Mouse (Mus musculus) neural tube, embryonic 12.5 days (tissue): ENCODE measurements around the gene Mark3. TPM values are rescaled to one million over a fixed set of nuclear protein-coding genes. Genes with fewer than 3 reads are reported as not detected.

Source experiments
- ATAC-seq: fragments of 200-750 bp; cut with Nextera tagmentation; 2 replicates; pipeline ENCODE4 v1.8.0; 2017; ENCODE audit warnings: low read depth, mild to moderate bottlenecking, moderate TSS enrichment, moderate library complexity; ENCODE audit not compliant: low FRiP score
- H3K27ac ChIP-seq: fragments of 300-500 bp; sonication (generic); 2 replicates; pipeline ENCODE4 v1.5.1; 2016
- H3K27me3 ChIP-seq: fragments of 300-500 bp; sonication (generic); replicated peaks from 2 replicates; pipeline ENCODE4 v1.6.1; 2016; ENCODE audit warnings: mild to moderate bottlenecking
- H3K36me3 ChIP-seq: fragments of 300-500 bp; sonication (generic); 2 replicates; pipeline ENCODE4 v1.6.1; 2016; ENCODE audit warnings: mild to moderate bottlenecking
- H3K4me1 ChIP-seq: fragments of 300-500 bp; sonication (generic); 2 replicates; pipeline ENCODE4 v1.6.1; 2016
- H3K4me2 ChIP-seq: fragments of 300-500 bp; sonication (generic); replicated peaks from 2 replicates; pipeline ENCODE4 v1.6.1; 2016; ENCODE audit warnings: mild to moderate bottlenecking
- H3K4me3 ChIP-seq: fragments of 300-500 bp; sonication (generic); 2 replicates; pipeline ENCODE4 v1.5.1; 2016
- H3K9ac ChIP-seq: fragments of 300-500 bp; sonication (generic); 2 replicates; pipeline ENCODE4 v1.6.1; 2016; ENCODE audit warnings: mild to moderate bottlenecking
- H3K9me3 ChIP-seq: fragments of 300-500 bp; sonication (generic); 2 replicates; pipeline ENCODE4 v1.6.1; 2016; ENCODE audit warnings: mild to moderate bottlenecking
- WGBS: fragments of 180-500 bp; shearing (Covaris S2); methylation state at CpG from one replicate; pipeline ENCODE4 v1.1.7; 2016; 5-methylcytosine and 5-hydroxymethylcytosine counted together
- polyA plus RNA-seq: library from polyadenylated mRNA; unstranded; fragments of >200 nt; fragmentation: Nextera tagmentation; extraction: Ambion mirVana; gene quantifications from 2 replicates; pipeline ENCODE4 v1.2.1, GENCODE M21; 2016

Mark3 gene
- polyA plus RNA-seq, 1 experiment from 2014 or later, result 88.3 TPM

- H3K4me2 ChIP-seq, result no peak overlapping the region
- H3K9ac ChIP-seq, result no peak overlapping the region
- no peak overlapping the region for H3K4me3 ChIP-seq
- H3K27me3 ChIP-seq, result no peaks in the 10 kb centered on the region
- no peaks in the 10 kb centered on the region for H3K36me3 ChIP-seq
- 35% methylated on average over 5 of the region's 5 CpGs for WGBS
- no peaks in the 10 kb centered on the region for H3K9me3 ChIP-seq
- H3K27ac ChIP-seq, result no peak overlapping the region
- H3K4me1 ChIP-seq, result peaks cover 8% of the 10 kb centered on the region
- no peak for ATAC-seq
Observed at GRCm38 (mm10) chr12:111563076-111563629, 11.2 kb upstream of the Mark3 start.

GRCm38 (mm10) chr12:111565363-111565762 is 9.0 kb upstream of the Mark3 start:
- Histone ChIP-seq H3K4me1 (peaks cover 3% of the 10 kb centered on the region), H3K27me3 (no peaks in the 10 kb centered on the region), H3K36me3 (no peaks in the 10 kb centered on the region), H3K9me3 (no peaks in the 10 kb centered on the region), H3K4me2 (no peak overlapping the region), H3K9ac (no peak overlapping the region), H3K27ac (no peak overlapping the region), H3K4me3 (no peak overlapping the region)
- WGBS, result 73% methylated on average over 5 of the region's 5 CpGs
- ATAC-seq, result no peak

GRCm38 (mm10) chr12:111568836-111569235 is 5.5 kb upstream of the Mark3 start:
- no peak overlapping the region for H3K27ac ChIP-seq
- H3K9ac ChIP-seq, result no peak overlapping the region
- H3K9me3 ChIP-seq, result no peaks in the 10 kb centered on the region
- ATAC-seq, result no peak
- no peak overlapping the region for H3K4me3 ChIP-seq
- H3K27me3 ChIP-seq, result no peaks in the 10 kb centered on the region
- H3K4me1 ChIP-seq, result peaks cover 13% of the 10 kb centered on the region
- no peak overlapping the region for H3K4me2 ChIP-seq
- no peaks in the 10 kb centered on the region for H3K36me3 ChIP-seq
- WGBS, result 73% methylated on average over 11 of the region's 11 CpGs

DNA sequence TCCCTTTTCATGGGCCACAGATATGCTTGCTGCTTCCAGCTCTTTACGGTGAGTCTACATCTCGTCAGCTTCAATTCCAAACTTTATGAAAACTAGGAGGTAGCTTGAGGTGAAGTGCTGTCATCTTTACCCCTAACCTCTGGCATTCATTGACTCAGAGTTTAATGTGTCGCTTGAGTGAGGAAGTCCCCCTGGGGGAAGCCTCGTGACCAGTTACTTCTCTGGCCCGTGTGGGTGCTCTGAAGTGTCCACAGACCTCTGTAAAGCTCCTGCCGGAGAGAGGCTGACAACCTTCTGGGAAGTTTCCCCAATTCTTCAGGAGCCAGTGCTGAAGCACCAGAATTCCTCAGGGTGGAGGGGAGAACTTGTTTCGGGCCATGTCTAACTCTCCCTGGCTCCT is 1.9 kb upstream of the Mark3 start:
- H3K36me3 ChIP-seq, result no peaks in the 10 kb centered on the region
- peaks cover 23% of the 10 kb centered on the region for H3K4me1 ChIP-seq
- no peaks in the 10 kb centered on the region for H3K27me3 ChIP-seq
- H3K4me2 ChIP-seq, result peak overlapping the region; percentile 97; the same call in 1 of the 2 replicates
- H3K9ac ChIP-seq, result no peak overlapping the region
- ATAC-seq, result no peak
- WGBS, result 77% methylated on average over 7 of the region's 7 CpGs
- no peaks in the 10 kb centered on the region for H3K9me3 ChIP-seq
- no peak overlapping the region for H3K4me3 ChIP-seq
- no peak overlapping the region for H3K27ac ChIP-seq

- no peak for ATAC-seq
- no peaks in the 10 kb centered on the region for H3K9me3 ChIP-seq
- no peaks in the 10 kb centered on the region for H3K27me3 ChIP-seq
- 30% methylated on average over 6 of the region's 6 CpGs for WGBS
- H3K36me3 ChIP-seq, result no peaks in the 10 kb centered on the region
- peak overlapping the region; percentile 97 for H3K4me2 ChIP-seq
- peak overlapping the region; percentile 100 for H3K4me3 ChIP-seq
- H3K4me1 ChIP-seq, result peaks cover 23% of the 10 kb centered on the region
- H3K9ac ChIP-seq, result peak overlapping the region; percentile 100
- no peak overlapping the region for H3K27ac ChIP-seq
Observed at GRCm38 (mm10) chr12:111573315-111573714, 1.0 kb upstream of the Mark3 start.

DNA sequence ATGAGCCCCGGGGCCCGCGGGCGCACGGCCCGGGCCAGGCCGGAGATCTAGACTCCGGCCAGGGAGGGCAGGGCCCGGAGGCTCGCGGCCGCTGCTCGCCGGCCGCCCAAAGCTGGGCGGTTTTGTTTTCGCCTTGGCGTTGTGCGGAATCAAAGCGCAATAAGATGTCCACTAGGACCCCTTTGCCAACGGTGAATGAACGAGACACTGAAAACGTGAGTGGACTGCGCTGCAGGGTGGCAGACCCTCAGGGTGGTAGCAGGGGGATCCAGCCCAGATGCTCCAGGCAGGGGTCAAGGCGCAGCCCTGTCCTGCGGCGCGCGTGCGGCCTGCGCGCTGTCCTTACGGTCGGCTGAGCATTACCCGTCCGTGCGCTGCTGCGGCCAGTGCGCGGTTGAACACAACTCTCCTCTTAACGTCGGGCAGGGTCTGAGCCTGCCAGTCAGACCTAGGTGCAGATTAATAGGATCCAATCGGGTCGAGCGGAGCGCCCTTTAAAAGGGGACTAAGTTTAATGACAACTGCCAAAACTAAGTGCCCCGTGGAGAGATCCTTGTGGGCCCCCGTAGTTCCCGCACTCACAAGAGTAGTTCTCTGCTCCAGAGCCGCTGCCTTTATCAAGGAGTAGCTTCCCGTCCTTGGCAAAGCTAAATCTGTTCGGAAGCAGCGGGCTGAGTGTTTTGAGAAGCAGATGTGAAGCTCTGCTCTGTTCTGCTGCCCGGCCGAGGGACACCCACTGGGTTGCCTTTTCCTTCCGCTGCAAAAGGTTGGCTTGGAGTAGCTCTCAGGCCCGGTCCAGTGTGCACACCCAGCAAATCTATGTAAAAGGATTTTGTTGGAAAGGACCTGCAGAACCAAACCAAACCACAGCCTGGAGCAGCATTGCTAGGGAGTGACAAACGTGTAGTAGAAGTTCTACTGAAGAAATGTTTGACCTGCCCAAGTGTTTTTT is 840 bp downstream of the Mark3 start:
- under 1% methylated on average over 58 of the region's 58 CpGs for WGBS
- Histone ChIP-seq H3K36me3 (no peaks in the 10 kb centered on the region), H3K4me1 (peaks cover 23% of the 10 kb centered on the region), H3K27ac (peak overlapping the region; percentile 90), H3K9me3 (no peaks in the 10 kb centered on the region), H3K27me3 (no peaks in the 10 kb centered on the region), H3K4me3 (peak overlapping the region; percentile 100), H3K9ac (peak overlapping the region; percentile 100), H3K4me2 (peak overlapping the region; percentile 97)
- ATAC-seq, result peak; percentile 64

- Histone ChIP-seq H3K4me1 (no peaks in the 10 kb centered on the region), H3K4me3 (no peak overlapping the region), H3K27ac (no peak overlapping the region), H3K4me2 (no peak overlapping the region), H3K9me3 (no peaks in the 10 kb centered on the region), H3K9ac (no peak overlapping the region), H3K36me3 (no peaks in the 10 kb centered on the region), H3K27me3 (no peaks in the 10 kb centered on the region)
- ATAC-seq, result no peak
- 91% methylated on average over 1 of the region's 1 CpGs for WGBS
Observed at GRCm38 (mm10) chr12:111583058-111583457, 8.7 kb downstream of the Mark3 start.

- H3K9me3 ChIP-seq, result no peaks in the 10 kb centered on the region
- 84% methylated on average over 1 of the region's 1 CpGs for WGBS
- no peak overlapping the region for H3K9ac ChIP-seq
- no peak overlapping the region for H3K4me3 ChIP-seq
- no peaks in the 10 kb centered on the region for H3K27me3 ChIP-seq
- no peak overlapping the region for H3K4me2 ChIP-seq
- H3K4me1 ChIP-seq, result no peaks in the 10 kb centered on the region
- ATAC-seq, result no peak
- H3K27ac ChIP-seq, result no peak overlapping the region
- H3K36me3 ChIP-seq, result no peaks in the 10 kb centered on the region
Observed at GRCm38 (mm10) chr12:111584401-111584800, 10.1 kb downstream of the Mark3 start.

DNA sequence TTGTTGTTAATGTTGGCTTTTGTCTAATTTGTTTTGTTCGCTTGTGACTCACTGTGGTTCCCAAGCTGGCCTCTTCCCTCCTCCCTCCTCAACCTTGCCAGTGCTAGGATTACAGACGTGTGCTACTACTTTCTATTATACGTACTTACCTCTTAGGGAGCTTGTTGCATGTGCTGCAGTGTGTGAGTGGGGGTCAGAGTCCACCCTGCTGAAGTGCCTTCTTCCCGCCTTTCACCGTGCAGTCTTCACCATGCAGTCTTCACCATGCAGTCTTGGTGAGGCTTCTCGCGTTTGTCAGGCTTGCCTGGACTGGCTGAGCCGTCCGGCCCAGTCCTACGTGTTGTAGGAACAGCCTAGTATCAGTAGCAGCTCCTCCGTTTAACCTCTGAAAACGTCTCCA is 12.9 kb downstream of the Mark3 start:
- Histone ChIP-seq H3K27me3 (no peaks in the 10 kb centered on the region), H3K9me3 (no peaks in the 10 kb centered on the region), H3K4me2 (no peak overlapping the region), H3K4me1 (no peaks in the 10 kb centered on the region), H3K9ac (no peak overlapping the region), H3K4me3 (no peak overlapping the region), H3K36me3 (no peaks in the 10 kb centered on the region; the same call in 1 of the 2 replicates), H3K27ac (no peak overlapping the region)
- ATAC-seq, result no peak
- 88% methylated on average over 12 of the region's 12 CpGs for WGBS

DNA sequence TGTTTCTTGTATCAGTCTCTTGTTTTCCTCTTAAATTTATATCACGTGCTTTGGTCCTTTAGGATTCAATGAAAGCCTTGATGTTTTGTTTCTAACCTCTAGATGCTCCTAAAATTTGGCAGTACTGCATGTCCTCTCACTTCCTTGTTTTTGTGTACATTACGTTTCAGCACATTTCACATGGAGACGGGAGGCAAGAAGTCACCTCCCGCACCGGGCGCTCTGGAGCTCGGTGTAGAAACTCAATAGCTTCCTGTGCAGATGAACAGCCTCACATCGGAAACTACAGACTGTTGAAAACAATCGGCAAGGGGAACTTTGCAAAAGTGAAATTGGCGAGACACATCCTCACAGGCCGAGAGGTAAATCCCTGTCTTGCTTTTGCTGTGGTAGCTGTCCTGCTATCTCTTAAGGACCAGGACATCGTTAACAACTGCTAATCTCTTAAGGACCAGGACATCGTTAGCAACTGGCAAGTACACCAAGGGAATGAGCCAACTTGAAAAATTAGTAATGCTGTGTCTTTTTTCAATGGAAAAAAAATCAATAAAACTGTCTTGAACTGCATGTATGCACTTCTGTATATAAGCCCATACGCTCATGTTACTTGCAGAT is 18.2 kb downstream of the Mark3 start:
- Histone ChIP-seq H3K9me3 (no peaks in the 10 kb centered on the region), H3K4me2 (no peak overlapping the region), H3K36me3 (peaks cover 42% of the 10 kb centered on the region), H3K9ac (no peak overlapping the region), H3K4me1 (no peaks in the 10 kb centered on the region), H3K4me3 (no peak overlapping the region), H3K27ac (no peak overlapping the region), H3K27me3 (no peaks in the 10 kb centered on the region)
- WGBS, result 93% methylated on average over 14 of the region's 14 CpGs
- ATAC-seq, result no peak

DNA sequence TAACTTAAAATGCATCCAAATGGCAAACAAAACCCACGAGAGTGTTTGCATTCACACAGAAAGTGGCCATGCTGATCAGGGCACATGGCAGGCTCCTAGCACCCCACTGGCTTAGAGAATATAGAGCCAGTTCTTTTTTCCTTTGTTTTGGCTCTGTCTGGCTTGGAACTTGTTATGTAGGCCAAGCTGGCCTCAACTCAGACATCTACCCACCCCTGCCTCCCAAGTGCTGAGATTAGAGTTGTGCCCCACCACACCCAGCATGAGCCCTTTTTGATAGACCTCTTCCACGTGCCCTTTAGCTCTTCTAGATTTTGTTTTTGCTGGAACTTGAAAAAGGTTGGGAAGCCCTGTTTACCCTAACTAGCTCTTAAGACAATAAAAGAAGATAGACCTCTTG is 19.5 kb downstream of the Mark3 start:
- ATAC-seq, result no peak
- Histone ChIP-seq H3K4me1 (no peaks in the 10 kb centered on the region), H3K9me3 (no peaks in the 10 kb centered on the region), H3K4me3 (no peak overlapping the region), H3K9ac (no peak overlapping the region), H3K36me3 (peaks cover 53% of the 10 kb centered on the region), H3K4me2 (no peak overlapping the region), H3K27me3 (no peaks in the 10 kb centered on the region), H3K27ac (no peak overlapping the region)
- WGBS, result 85% methylated on average over 2 of the region's 2 CpGs

DNA sequence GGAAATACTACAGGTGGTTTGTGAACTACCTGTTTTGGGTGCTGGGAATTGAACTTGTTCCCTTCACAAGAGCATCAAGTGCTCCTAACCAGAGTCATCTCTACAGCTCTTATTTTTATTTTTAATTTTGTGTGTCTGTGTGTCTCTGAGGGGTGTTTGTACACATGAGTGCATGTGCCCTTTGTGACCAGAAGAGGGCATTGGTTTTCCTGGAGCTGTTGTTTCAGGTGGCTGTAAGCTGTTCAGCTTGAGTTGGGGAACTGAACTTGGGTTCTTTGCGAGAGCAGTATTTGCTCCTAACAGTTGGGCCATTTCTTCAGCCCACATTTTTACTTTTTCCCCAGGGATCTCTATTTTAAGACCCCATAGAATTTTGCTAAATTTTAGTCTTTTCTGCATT is 23.0 kb downstream of the Mark3 start:
- no peaks in the 10 kb centered on the region for H3K9me3 ChIP-seq
- H3K4me2 ChIP-seq, result no peak overlapping the region
- H3K27me3 ChIP-seq, result no peaks in the 10 kb centered on the region
- ATAC-seq, result no peak
- 100% methylated on average over 1 of the region's 1 CpGs for WGBS
- H3K9ac ChIP-seq, result no peak overlapping the region
- no peaks in the 10 kb centered on the region for H3K4me1 ChIP-seq
- no peak overlapping the region for H3K4me3 ChIP-seq
- H3K36me3 ChIP-seq, result peaks cover 74% of the 10 kb centered on the region
- H3K27ac ChIP-seq, result no peak overlapping the region
